Mouse (Mus musculus) megakaryocyte, embryonic 14.5 days (primary cell): ENCODE measurements around the gene Frmd6.

ENCODE experiments used
- FLI1 ChIP-seq: IDR thresholded peaks from 2 replicates; pipeline ENCODE4 v1.6.1; 2012; ENCODE audit warnings: low read length, inconsistent platforms, mixed read lengths
- GATA1 ChIP-seq: IDR thresholded peaks from 3 replicates; pipeline ENCODE4 v1.6.1; 2012; ENCODE audit warnings: mixed read lengths, low read length, inconsistent platforms, borderline replicate concordance

- TF ChIP-seq GATA1: no peak
- TF ChIP-seq FLI1: no peak
These were observed 104.5 kb downstream of the Frmd6 start for GRCm38 (mm10) chr12:70929781-70930180.
